Mouse (Mus musculus) stomach, postnatal 0 days (tissue): Measurements from ENCODE around the gene Khnyn. TPM values are rescaled to one million over a fixed set of nuclear protein-coding genes. Genes with fewer than 3 reads are reported as not detected.

Source experiments
- ATAC-seq: fragments of 200-750 bp; cut with Nextera tagmentation; 2 replicates; pipeline ENCODE4 v1.8.0; 2017; ENCODE audit not compliant: low FRiP score, low TSS enrichment
- DNase-seq: peaks from one replicate; pipeline ENCODE4 v3.0.0-alpha.2; 2016; ENCODE audit warnings: low spot score
- H3K27ac ChIP-seq: fragments of 300-500 bp; sonication (generic); replicated peaks from 2 replicates; pipeline ENCODE4 v1.5.1; 2014; ENCODE audit warnings: mild to moderate bottlenecking, control low read depth
- H3K27me3 ChIP-seq: fragments of 300-500 bp; sonication (generic); 2 replicates; pipeline ENCODE4 v1.6.1; 2014; ENCODE audit warnings: low read length; ENCODE audit not compliant: control insufficient read depth, insufficient read depth
- H3K36me3 ChIP-seq: fragments of 300-500 bp; sonication (generic); 2 replicates; pipeline ENCODE4 v1.6.1; 2014; ENCODE audit warnings: low read length, mixed read lengths; ENCODE audit not compliant: control insufficient read depth, insufficient read depth
- H3K4me1 ChIP-seq: fragments of 300-500 bp; sonication (generic); replicated peaks from 2 replicates; pipeline ENCODE4 v1.6.1; 2014; ENCODE audit warnings: antibody characterized with exemption; ENCODE audit not compliant: control insufficient read depth, insufficient read depth
- H3K4me2 ChIP-seq: fragments of 300-500 bp; sonication (generic); replicated peaks from 2 replicates; pipeline ENCODE4 v1.6.1; 2014; ENCODE audit warnings: low read depth, mild to moderate bottlenecking, control low read depth, moderate library complexity
- H3K4me3 ChIP-seq: fragments of 300-500 bp; sonication (generic); 2 replicates; pipeline ENCODE4 v1.5.1; 2014; ENCODE audit warnings: low read depth, low read length, control low read depth
- H3K9ac ChIP-seq: fragments of 300-500 bp; sonication (generic); 2 replicates; pipeline ENCODE4 v1.6.1; 2014; ENCODE audit warnings: mild to moderate bottlenecking, low read length, control low read depth, mixed read lengths
- H3K9me3 ChIP-seq: fragments of 300-500 bp; sonication (generic); 2 replicates; pipeline ENCODE4 v1.6.1; 2016; ENCODE audit warnings: low read length; ENCODE audit not compliant: control insufficient read depth
- CTCF ChIP-seq: IDR thresholded peaks from 2 replicates; pipeline ENCODE4 v1.5.1; 2016; ENCODE audit warnings: antibody characterized with exemption, low read depth, mild to moderate bottlenecking, moderate library complexity
- EP300 ChIP-seq: optimal IDR thresholded peaks from 2 replicates; pipeline ENCODE3; 2016; ENCODE audit warnings: antibody characterized with exemption
- WGBS: fragments of 180-500 bp; shearing (Covaris S2); extraction: QIAGEN DNeasy Blood & Tissue Kit; methylation state at CpG from one replicate; pipeline ENCODE4 v1.1.7; 2014; 5-methylcytosine and 5-hydroxymethylcytosine counted together
- polyA plus RNA-seq: library from polyadenylated mRNA; unstranded; fragments of >200 nt; fragmentation: Nextera tagmentation; extraction: Ambion mirVana; gene quantifications from 2 replicates; pipeline ENCODE4 v1.2.1, GENCODE M21; 2015

The Khnyn gene
- 6.4 and 7.5 TPM in 2 replicates for polyA plus RNA-seq

- DNase-seq (peak; percentile 94), ATAC-seq (peak; percentile 88)
- Histone ChIP-seq H3K4me2 (peak within 1 kb of the TSS; percentile 80), H3K27ac (peak within 1 kb of the TSS; percentile 98), H3K4me3 (peak within 1 kb of the TSS; percentile 81), H3K9me3 (no peaks in the 10 kb centered on the region), H3K4me1 (peaks cover 2% of the 10 kb centered on the region; the same call in 1 of the 2 replicates), H3K9ac (peak within 1 kb of the TSS; percentile 93), H3K27me3 (no peaks in the 10 kb centered on the region), H3K36me3 (peaks cover 17% of the 10 kb centered on the region)
- WGBS, result under 1% methylated on average over 26 of the region's 30 CpGs
- TF ChIP-seq EP300 (no peak), CTCF (no peak)
Measured at GRCm38 (mm10) chr14:55884713-55885113, at the start of gene Khnyn. Gene Khnyn, plus strand, starts transcription at chr14:55884947.

GRCm38 (mm10) chr14:55838312-55838711 is 46.4 kb upstream of the Khnyn start:
- ATAC-seq (no peak), DNase-seq (no peak)
- WGBS, result 91% methylated on average over 5 of the region's 5 CpGs
- H3K4me3 ChIP-seq, result no peak overlapping the region
- H3K36me3 ChIP-seq, result no peaks in the 10 kb centered on the region
- no peak overlapping the region for H3K27ac ChIP-seq
- no peak overlapping the region for H3K9ac ChIP-seq
- TF ChIP-seq EP300, result no peak
- no peak for TF ChIP-seq CTCF
- no peaks in the 10 kb centered on the region for H3K4me1 ChIP-seq
- H3K4me2 ChIP-seq, result no peak overlapping the region
- no peaks in the 10 kb centered on the region for H3K9me3 ChIP-seq
- H3K27me3 ChIP-seq, result no peaks in the 10 kb centered on the region

DNA sequence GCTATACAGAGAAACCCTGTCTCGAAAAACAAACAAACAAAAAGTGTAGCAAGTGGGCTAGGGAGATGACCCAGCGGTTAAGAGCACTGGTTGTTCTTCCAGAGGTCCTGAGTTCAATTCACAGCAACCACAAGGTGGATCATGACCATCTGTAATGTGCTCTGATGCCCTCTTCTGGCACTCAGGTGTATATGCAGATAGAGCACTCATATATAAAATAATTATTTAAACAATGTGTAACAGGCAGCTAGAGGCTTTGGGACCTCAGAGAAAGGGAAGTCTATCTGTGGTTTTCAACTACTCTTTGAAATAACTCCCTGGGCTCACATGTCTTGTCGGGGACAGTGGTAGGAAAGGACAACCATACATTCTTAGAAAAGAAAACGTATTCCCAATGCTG is 46.0 kb upstream of the Khnyn start:
- no peaks in the 10 kb centered on the region for H3K27me3 ChIP-seq
- DNase-seq, result no peak

DNA sequence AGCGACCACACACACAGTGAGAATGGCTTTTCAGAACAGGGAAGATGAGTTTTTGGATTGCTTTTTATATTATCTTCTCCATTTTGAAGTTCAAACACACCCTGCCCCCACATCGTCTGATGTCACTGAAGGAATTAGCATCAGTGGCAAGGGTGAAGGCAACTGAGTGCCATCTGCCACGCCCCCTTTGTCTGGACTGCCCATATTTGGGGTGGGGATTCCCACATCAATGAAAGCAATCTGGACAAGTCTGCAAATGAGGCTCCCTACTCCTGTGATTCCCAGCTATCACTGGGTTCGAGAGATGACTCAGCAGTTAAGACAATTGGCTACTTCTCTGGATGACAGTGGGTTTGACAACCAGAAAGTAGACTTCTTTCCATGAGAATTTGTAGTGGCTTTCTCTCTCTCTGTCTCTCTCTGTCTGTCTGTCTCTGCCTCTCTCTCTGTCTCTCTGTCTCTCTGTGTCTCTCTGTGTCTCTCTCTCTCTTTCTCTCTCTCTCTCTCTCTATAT is 43.8 kb upstream of the Khnyn start:
- Histone ChIP-seq H3K9ac (no peak overlapping the region), H3K9me3 (no peaks in the 10 kb centered on the region), H3K27me3 (no peaks in the 10 kb centered on the region), H3K27ac (no peak overlapping the region), H3K4me3 (no peak overlapping the region), H3K36me3 (no peaks in the 10 kb centered on the region), H3K4me1 (no peaks in the 10 kb centered on the region), H3K4me2 (no peak overlapping the region)
- ATAC-seq (no peak), DNase-seq (no peak)
- 56% methylated on average over 4 of the region's 4 CpGs for WGBS
- TF ChIP-seq EP300 (no peak), CTCF (no peak)

More for the DNA sequence above, 46.0 kb upstream of the Khnyn start:
- H3K27ac ChIP-seq, result no peak overlapping the region
- no peaks in the 10 kb centered on the region for H3K4me1 ChIP-seq
- H3K4me2 ChIP-seq, result no peak overlapping the region
- no peaks in the 10 kb centered on the region for H3K9me3 ChIP-seq
- WGBS, result 89% methylated on average over 4 of the region's 4 CpGs
- TF ChIP-seq EP300, result no peak
- TF ChIP-seq CTCF, result peak; percentile 58
- no peak overlapping the region for H3K4me3 ChIP-seq
- H3K9ac ChIP-seq, result no peak overlapping the region
- no peak for ATAC-seq
- no peaks in the 10 kb centered on the region for H3K36me3 ChIP-seq

- DNase-seq (no peak), ATAC-seq (no peak)
Measured at GRCm38 (mm10) chr14:55842794-55843193, 42.0 kb upstream of the Khnyn start.

DNA sequence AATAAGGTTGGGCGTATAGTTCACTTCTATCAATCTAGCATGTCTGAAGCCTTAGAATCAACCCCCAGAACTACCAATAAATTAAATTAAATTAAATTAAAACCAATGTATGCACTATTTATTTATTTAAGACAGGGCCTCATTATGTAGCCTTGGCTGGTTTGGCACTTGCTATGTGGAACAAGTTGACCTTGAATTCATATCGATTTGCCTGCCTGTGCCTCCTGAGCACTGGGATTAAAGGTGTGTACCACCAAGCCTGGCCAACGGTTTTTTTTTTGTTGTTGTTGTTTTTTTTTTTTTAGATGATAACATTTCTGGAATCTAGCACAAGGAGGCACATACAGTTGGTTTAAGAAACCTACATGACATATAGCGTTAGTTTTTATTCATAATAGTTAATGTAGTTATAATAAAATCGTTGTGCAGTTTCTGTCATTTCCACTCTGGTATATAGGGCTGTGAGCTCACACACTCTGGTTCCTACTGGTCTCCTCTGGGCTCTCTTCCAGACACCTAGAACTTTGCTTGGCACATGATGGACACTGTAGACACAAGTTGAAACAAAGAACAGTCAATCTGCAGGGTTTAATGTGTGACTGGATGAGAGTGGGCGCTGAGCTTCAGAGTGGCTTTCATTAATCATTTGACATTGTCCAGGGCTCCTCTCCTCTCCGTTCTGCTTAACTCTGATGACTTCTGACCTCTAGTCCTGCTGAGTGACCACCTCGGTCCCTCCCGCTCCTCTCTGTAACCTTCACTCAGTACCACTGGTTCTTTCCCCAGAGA is 39.0 kb upstream of the Khnyn start:
- Histone ChIP-seq H3K9ac (no peak overlapping the region), H3K4me2 (no peak overlapping the region), H3K27me3 (no peaks in the 10 kb centered on the region), H3K4me1 (no peaks in the 10 kb centered on the region), H3K9me3 (no peaks in the 10 kb centered on the region), H3K36me3 (no peaks in the 10 kb centered on the region), H3K27ac (no peak overlapping the region), H3K4me3 (no peak overlapping the region)
- no peak for ATAC-seq
- DNase-seq, result no peak
- 63% methylated on average over 9 of the region's 9 CpGs for WGBS
- TF ChIP-seq EP300 (no peak), CTCF (no peak)

More at GRCm38 (mm10) chr14:55842794-55843193, 42.0 kb upstream of the Khnyn start:
- Histone ChIP-seq H3K36me3 (no peaks in the 10 kb centered on the region), H3K4me1 (no peaks in the 10 kb centered on the region), H3K9me3 (no peaks in the 10 kb centered on the region), H3K9ac (no peak overlapping the region), H3K4me2 (no peak overlapping the region), H3K27ac (no peak overlapping the region), H3K4me3 (no peak overlapping the region), H3K27me3 (no peaks in the 10 kb centered on the region)
- TF ChIP-seq EP300 (no peak), CTCF (peak; percentile 57)
- 76% methylated on average over 4 of the region's 4 CpGs for WGBS
